Mouse (Mus musculus) ES-E14 (cell line): Measurements from ENCODE around the gene Nufip2.

Experiments
- MAFK ChIP-seq: IDR thresholded peaks from 2 replicates; pipeline ENCODE4 v1.6.1; 2014; ENCODE audit warnings: mild to moderate bottlenecking, low read depth, low read length, inconsistent platforms; ENCODE audit not compliant: insufficient read depth
- ZC3H11A ChIP-seq: IDR thresholded peaks from 2 replicates; pipeline ENCODE4 v1.6.1; 2012; ENCODE audit warnings: low read depth, mild to moderate bottlenecking, inconsistent platforms, low read length, borderline replicate concordance

DNA sequence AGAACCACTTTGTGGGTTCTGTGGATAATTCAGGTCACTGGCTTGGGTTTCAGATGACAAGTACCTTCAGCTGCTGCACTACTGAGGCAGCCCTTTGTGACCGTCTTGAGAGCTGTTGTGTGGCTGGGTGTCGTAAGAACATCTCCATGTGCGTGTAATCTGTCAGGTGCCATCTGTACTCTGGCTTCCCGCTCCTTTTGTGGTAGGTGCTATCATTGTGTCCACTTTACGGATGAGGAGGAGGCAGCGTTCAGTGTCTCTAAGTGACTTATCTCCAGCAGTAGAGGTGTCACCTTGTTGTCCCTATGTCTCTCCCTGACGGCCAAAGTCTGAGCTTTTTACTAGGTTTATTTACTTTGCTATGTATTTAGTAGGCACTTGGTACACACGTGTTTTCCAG is 84.4 kb downstream of the Nufip2 start:
- TF ChIP-seq MAFK: no peak
- no peak for TF ChIP-seq ZC3H11A
